Comparison of ENCODE assay signal across 26 mouse cellular contexts in the genomic region with DNA sequence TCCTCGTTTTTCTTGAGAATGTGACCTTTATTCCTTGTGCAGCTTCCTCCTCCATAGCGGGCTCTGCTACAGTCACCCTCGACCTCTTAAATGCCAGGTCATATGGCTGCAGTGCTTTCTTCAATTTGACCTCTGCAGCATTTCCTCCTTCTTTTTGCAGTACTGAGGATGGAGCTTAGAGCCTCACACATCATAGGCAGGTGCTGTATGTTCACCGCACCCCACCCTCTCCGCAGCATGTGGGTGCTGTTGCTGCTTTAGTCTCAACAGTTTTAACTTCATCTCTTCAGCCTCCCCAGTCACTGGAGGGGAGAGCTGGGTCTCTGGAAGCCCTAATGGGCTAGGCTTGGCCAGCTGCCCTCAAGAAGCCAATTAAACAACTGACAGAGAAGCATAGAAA. TPM values are rescaled to one million over a fixed set of nuclear protein-coding genes. Genes with fewer than 3 reads are reported as not detected.
DNase-seq lines count a peak whose midpoint lies in the region; ATAC-seq and TF ChIP-seq lines count a peak whose summit lies in the region.
"Had no signal": no experiment of that assay in that cellular context is flagged by ENCODE, and none has a peak within 500 bp of the region (broad histone marks: within the 10 kb centered on the region; RNA-seq: fewer than 3 reads in every experiment).

No protein-coding gene starts in this region.

- H3K4me3 ChIP-seq in thymus, adult 2 months (ENCODE audit: control insufficient read depth, insufficient read depth, low read length), result no peak overlapping the region
- H3K4me3 ChIP-seq: embryonic facial prominence, embryonic 10.5 days; embryonic facial prominence, embryonic 13.5 days; erythroblast, embryonic 14.5 days; forebrain, embryonic 12.5 days; forebrain, embryonic 15.5 days; heart, embryonic 12.5 days; heart, embryonic 15.5 days; hindbrain, embryonic 10.5 days; hindbrain, embryonic 13.5 days had no signal

- TF ChIP-seq CTCF in thymus, adult 2 months (IDR thresholded peaks at IDR 0.05; ENCODE audit: borderline replicate concordance, control insufficient read depth, extremely low read depth, insufficient read depth, low read length, poor library complexity), result no peak

- H3K27me3 ChIP-seq in thymus, adult 2 months (ENCODE audit: control insufficient read depth, insufficient read depth, low read length), result no peaks in the 10 kb centered on the region
- H3K27me3 ChIP-seq: embryonic facial prominence, embryonic 13.5 days; forebrain, embryonic 12.5 days; forebrain, embryonic 15.5 days; heart, embryonic 12.5 days; heart, embryonic 15.5 days; hindbrain, embryonic 13.5 days had no signal

- no peak for TF ChIP-seq POLR2A in thymus, adult 2 months (IDR thresholded peaks at IDR 0.05; ENCODE audit: control insufficient read depth, extremely low read depth, insufficient read depth, low read length, poor library complexity)

- peak; percentile 56 for DNase-seq in CD4-positive, CD25-positive, alpha-beta regulatory T cell, adult 2 months (ENCODE audit: low read depth, low spot score)
- DNase-seq in thymus, postnatal 0 days (ENCODE audit: low spot score), result peak; percentile 30
- no peak for DNase-seq in thymus, adult 2 months
- peak; percentile 30 for DNase-seq in thymus, postnatal 25 days
- no peak for DNase-seq in right cerebral cortex, postnatal 25 days
- DNase-seq in right cerebral cortex, postnatal 36 days (ENCODE audit: low spot score in 2 of 2), result no peak
- DNase-seq: adrenal gland, postnatal 10 days; cerebellum, adult 11 months; cerebellum, adult 2 months; cerebellum, adult 9-11 months; cerebellum, postnatal 25 days; gastrocnemius, postnatal 25 days; heart, adult 18-20 months; heart, postnatal 10 days; heart, postnatal 36 days had no signal

- no peak for ATAC-seq in CD4-positive, CD25-positive, alpha-beta regulatory T cell, adult 4 months
- ATAC-seq: forebrain, embryonic 15.5 days; hindbrain, embryonic 16.5 days had no signal

- peaks cover 44% of the 10 kb centered on the region for H3K4me1 ChIP-seq in thymus, adult 2 months (replicated peaks; ENCODE audit: control insufficient read depth, insufficient read depth, low read length)
- H3K4me1 ChIP-seq: embryonic facial prominence, embryonic 13.5 days; forebrain, embryonic 12.5 days; forebrain, embryonic 15.5 days; heart, embryonic 12.5 days; heart, embryonic 15.5 days; hindbrain, embryonic 10.5 days; hindbrain, embryonic 13.5 days had no signal

- H3K27ac ChIP-seq in thymus, adult 2 months (ENCODE audit: control insufficient read depth, insufficient read depth, low read length), result no peak overlapping the region
- H3K27ac ChIP-seq: embryonic facial prominence, embryonic 10.5 days; embryonic facial prominence, embryonic 13.5 days; forebrain, embryonic 12.5 days; forebrain, embryonic 15.5 days; heart, embryonic 15.5 days; hindbrain, embryonic 10.5 days; hindbrain, embryonic 13.5 days had no signal

- 36% methylated on average over 5 of the region's 5 CpGs for WGBS in thymus, adult 2 months

- peaks cover 10% of the 10 kb centered on the region for H3K36me3 ChIP-seq in thymus, adult 2 months (ENCODE audit: control insufficient read depth, insufficient read depth, low read length)

RNA-seq across cellular contexts. Expression of a gene that starts 41.7 kb away (rescaled TPM):
- 10 to 100 TPM; 40.4 to 52.4 TPM for polyA plus RNA-seq in CD4-positive, CD25-positive, alpha-beta regulatory T cell, adult 4 months (2017; shearing (Covaris generic))
- polyA plus RNA-seq in thymus, postnatal 0 days (2015; fragmentation: Nextera tagmentation; extraction: Ambion mirVana), result 17.1 and 19.0 TPM in 2 replicates
- 10.4 and 11.9 TPM in 2 replicates for polyA plus RNA-seq in thymus, adult 2 months (2012; rRNA removed)

Comparison
In these comparisons a context has a peak if more than half of its experiments do, and no peak if none do; other contexts are left out.
1. DNase-seq: peak in CD4-positive, CD25-positive, alpha-beta regulatory T cell, adult 2 months (single experiment), thymus, postnatal 0 days (single experiment) and thymus, postnatal 25 days (single experiment); none in thymus, adult 2 months (single experiment), right cerebral cortex, postnatal 25 days (single experiment) and right cerebral cortex, postnatal 36 days (0 of 2).